Mouse (Mus musculus) macrophage (primary cell): ENCODE measurements around the gene Net1. TPM values are rescaled to one million over a fixed set of nuclear protein-coding genes. Genes with fewer than 3 reads are reported as not detected.

ENCODE experiments used
- H3K27ac ChIP-seq: fragments of 350-480 bp; formaldehyde crosslinking; 2 replicates; pipeline ENCODE4 v1.9.0; 2021
- H3K36me3 ChIP-seq: fragments of 350-480 bp; formaldehyde crosslinking; 2 replicates; pipeline ENCODE4 v1.9.0; 2021; ENCODE audit errors: inconsistent target
- H3K4me3 ChIP-seq: fragments of 350-480 bp; formaldehyde crosslinking; 2 replicates; pipeline ENCODE4 v1.9.0; 2021; ENCODE audit errors: inconsistent target
- H3K79me2 ChIP-seq: fragments of 350-480 bp; formaldehyde crosslinking; 2 replicates; pipeline ENCODE4 v1.9.0; 2021; ENCODE audit errors: inconsistent target
- WGBS: methylation state at CpG from one replicate; pipeline ENCODE4 v1.1.7; 2026; ENCODE audit warnings: inconsistent platforms; ENCODE audit not compliant: missing documents; 5-methylcytosine and 5-hydroxymethylcytosine counted together
- polyA plus RNA-seq: library from polyadenylated mRNA; stranded (reverse); fragments of 250-400 nt; gene quantifications from 3 replicates; pipeline ENCODE4 v1.2.4, GENCODE M21; 2018; ENCODE audit warnings: inconsistent platforms
- total RNA-seq, 78 experiments: library from RNA; depleted of rRNA; stranded (reverse); fragments of 250-400 nt; gene quantifications; 1 replicate in 9 of 78; 2 replicates in 24 of 78; 3 replicates in 43 of 78; 4 replicates in 2 of 78; pipeline ENCODE4 v1.2.4; 2018; ENCODE audit warnings: inconsistent platforms in 56 of 78

Gene Net1
- 1 to 10 TPM in 23 of 26 experiments, under 1 TPM in 3; 0.87 to 5.0 (median 2.9) TPM for total RNA-seq (2018; cell fraction: chromatin; rRNA removed)
- total RNA-seq (2018; cell fraction: cytosol; rRNA removed), result 1 to 10 TPM; 1.4 to 3.1 (median 2.3) TPM
- 1 to 10 TPM in 25 of 26 experiments, under 1 TPM in 1; 0.67 to 6.5 (median 3.0) TPM for total RNA-seq (2018; cell fraction: nucleus; rRNA removed)
- polyA plus RNA-seq, result 0.90 to 4.7 TPM (median 4.1 TPM) in 3 replicates

DNA sequence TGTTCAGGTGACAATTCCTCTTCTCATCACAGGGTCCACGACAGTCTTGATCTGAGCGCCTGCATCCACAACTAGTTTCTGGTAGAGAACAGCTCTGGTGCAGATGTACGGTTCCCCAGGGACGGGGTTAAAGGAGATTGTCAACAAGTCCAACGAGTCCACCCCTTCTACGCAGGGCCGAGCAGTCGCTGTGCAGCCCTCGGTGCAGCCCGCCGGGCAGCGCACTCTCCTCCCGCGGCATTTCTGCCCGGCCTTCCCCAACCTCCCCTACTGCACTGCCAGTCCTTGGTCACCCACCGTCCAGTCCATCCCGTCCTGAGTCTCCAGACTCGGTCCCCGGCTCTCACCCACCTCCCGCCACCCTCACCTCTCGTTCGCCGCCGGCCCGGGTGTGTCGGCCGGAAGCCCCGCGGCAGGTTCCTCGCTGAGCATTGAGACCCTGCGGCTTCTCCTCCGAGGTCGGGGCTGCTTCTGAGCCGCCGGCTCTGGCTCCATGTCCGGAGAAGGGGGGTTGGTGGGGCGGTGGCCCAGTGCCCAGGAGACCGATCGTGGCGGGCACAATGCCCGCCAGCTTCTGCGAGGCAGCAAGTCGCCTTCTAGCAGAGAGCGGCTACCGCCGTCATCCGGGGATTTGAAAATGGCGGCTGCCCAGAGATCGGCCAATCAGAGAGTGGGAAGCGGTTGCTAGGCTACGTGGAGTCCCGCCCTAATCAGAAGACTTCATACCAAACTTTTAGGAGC lies at the start of gene Net1, which contains the start of gene Tubal3:
Gene Net1, minus strand, starts transcription at position 650 of the 741 bp plus-strand sequence.
Gene Tubal3, plus strand, starts transcription at position 704 of the 741 bp plus-strand sequence.
- WGBS, result under 1% methylated on average over 49 of the region's 52 CpGs
- no peak within 1 kb of the TSS for H3K27ac ChIP-seq
- peak within 1 kb of the TSS; percentile 44 for H3K4me3 ChIP-seq
- H3K36me3 ChIP-seq, result no peaks in the 10 kb centered on the region
- H3K79me2 ChIP-seq, result 0 out of 2 replicates have a peak, but pooled peaks cover 6% of the 10 kb centered on the region

DNA sequence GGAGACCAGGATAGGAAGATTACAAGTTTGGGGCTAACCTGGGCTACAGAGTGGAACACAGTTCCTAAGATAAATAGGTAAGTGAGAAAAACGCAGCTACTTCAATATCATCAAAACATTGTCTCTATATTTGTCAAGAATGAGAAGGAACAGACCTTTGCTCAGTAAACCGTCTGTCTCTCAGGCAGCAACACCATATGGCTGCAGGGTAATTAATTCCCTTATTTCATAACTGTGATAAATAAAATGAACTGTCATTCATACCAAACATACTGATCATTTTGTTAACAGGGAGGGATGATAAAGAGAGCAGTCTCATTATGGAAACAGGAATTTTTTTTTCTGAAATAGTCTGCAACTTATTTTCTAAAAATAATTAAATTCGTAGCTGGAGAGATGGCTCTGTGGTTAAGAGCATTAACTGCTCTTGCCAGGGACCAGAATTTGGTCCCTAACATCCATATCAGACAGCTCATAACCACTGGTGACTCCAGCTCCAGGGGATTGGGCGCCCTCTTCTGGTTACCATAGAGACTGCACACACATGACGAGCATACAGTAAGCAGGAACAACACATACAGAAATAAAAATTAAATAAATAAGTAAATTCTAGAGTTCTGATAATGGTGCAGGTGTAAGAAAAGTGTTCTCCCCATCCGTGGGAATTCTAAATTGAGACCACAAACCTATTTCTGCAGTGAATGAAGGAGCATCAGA lies 33.3 kb upstream of the Net1 start:
- no peak overlapping the region for H3K4me3 ChIP-seq
- H3K27ac ChIP-seq, result no peak overlapping the region
- no peaks in the 10 kb centered on the region for H3K79me2 ChIP-seq
- H3K36me3 ChIP-seq, result no peaks in the 10 kb centered on the region
- 91% methylated on average over 6 of the region's 6 CpGs for WGBS

GRCm38 (mm10) chr13:3949477-3949876 lies 31.5 kb upstream of the Net1 start:
- WGBS, result 90% methylated on average over 4 of the region's 4 CpGs
- Histone ChIP-seq H3K4me3 (no peak overlapping the region), H3K36me3 (no peaks in the 10 kb centered on the region), H3K79me2 (no peaks in the 10 kb centered on the region), H3K27ac (no peak overlapping the region)

DNA sequence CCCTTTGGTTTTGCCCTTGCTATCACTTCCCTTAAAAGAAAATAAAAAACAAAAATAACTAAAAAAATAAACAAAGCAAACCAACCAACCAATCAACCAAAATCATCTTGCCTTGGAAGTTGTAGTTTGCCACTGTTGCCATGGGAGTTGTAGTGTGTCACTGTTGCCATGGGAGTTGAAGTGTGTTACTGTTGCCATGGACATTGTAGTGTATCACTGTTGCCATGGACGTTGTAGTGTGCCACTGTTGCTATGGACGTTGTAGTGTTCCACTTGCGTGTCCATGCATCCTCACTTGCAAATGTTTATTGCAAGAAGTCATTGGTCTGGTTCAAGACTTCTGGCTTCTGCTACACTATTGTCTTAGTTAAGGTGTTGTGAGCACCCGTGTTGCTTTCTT lies 29.2 kb upstream of the Net1 start:
- no peak overlapping the region for H3K27ac ChIP-seq
- H3K36me3 ChIP-seq, result no peaks in the 10 kb centered on the region
- H3K4me3 ChIP-seq, result no peak overlapping the region
- 94% methylated on average over 4 of the region's 4 CpGs for WGBS
- no peaks in the 10 kb centered on the region for H3K79me2 ChIP-seq

GRCm38 (mm10) chr13:3945249-3945648 lies 27.2 kb upstream of the Net1 start, which contains the start of gene Ucn3:
TSS of gene Ucn3 (minus strand) at chr13:3945349.
- WGBS, result 75% methylated on average over 2 of the region's 2 CpGs
- Histone ChIP-seq H3K36me3 (no peaks in the 10 kb centered on the region), H3K4me3 (no peak within 1 kb of the TSS), H3K27ac (no peak within 1 kb of the TSS), H3K79me2 (no peaks in the 10 kb centered on the region)

DNA sequence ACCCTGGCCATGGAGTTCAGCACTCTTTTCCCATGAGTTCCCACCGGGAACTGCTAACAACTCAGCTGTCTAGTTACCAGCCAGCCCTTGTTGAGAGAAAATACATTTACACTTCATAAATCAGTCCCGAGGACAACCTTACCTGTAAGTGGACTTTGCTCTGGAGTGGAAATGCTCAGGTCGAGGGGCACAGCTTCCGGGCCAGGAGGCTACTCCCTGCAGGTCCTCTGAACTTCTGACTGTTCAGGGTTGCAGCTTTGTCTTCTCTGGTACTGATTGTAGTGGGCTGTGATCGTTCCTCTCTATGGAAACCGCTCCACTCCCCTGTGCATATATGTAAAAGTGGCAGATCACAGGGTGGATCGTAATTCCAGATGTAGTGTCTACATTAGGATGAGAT lies 26.7 kb upstream of the Net1 start:
- WGBS, result 78% methylated on average over 7 of the region's 7 CpGs
- no peaks in the 10 kb centered on the region for H3K36me3 ChIP-seq
- no peak overlapping the region for H3K27ac ChIP-seq
- no peaks in the 10 kb centered on the region for H3K79me2 ChIP-seq
- no peak overlapping the region for H3K4me3 ChIP-seq

DNA sequence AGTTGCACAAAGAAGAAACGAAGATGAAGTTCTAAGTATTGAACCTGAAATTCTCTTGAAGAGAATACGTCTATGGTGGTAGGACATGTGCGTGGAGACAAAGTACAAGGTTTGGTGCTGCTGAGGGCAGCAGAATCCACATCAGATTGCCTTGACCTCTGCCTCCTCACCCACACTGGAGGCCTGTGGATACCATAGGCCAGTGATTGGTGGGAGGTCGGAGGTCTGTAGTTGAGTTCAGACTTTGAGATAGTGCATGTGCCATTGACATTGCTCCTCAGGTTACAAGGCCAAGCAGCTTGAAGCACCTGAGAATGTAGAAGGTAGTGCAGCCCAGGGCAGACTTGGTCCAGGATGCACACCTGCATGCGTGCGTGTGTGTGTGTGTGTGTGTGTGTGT lies 8.0 kb upstream of the Net1 start:
- Histone ChIP-seq H3K36me3 (no peaks in the 10 kb centered on the region), H3K4me3 (no peak overlapping the region), H3K79me2 (no peaks in the 10 kb centered on the region), H3K27ac (no peak overlapping the region)
- 95% methylated on average over 4 of the region's 6 CpGs for WGBS

- Histone ChIP-seq H3K36me3 (no peaks in the 10 kb centered on the region), H3K27ac (no peak overlapping the region), H3K79me2 (no peaks in the 10 kb centered on the region), H3K4me3 (no peak overlapping the region)
- WGBS, result 95% methylated on average over 6 of the region's 6 CpGs
Observed at GRCm38 (mm10) chr13:3925632-3926031, 7.6 kb upstream of the Net1 start.

GRCm38 (mm10) chr13:3924483-3924882 lies 6.5 kb upstream of the Net1 start:
- Histone ChIP-seq H3K4me3 (no peak overlapping the region), H3K27ac (no peak overlapping the region), H3K79me2 (no peaks in the 10 kb centered on the region), H3K36me3 (no peaks in the 10 kb centered on the region)
- WGBS, result 92% methylated on average over 5 of the region's 5 CpGs

- Histone ChIP-seq H3K36me3 (no peaks in the 10 kb centered on the region), H3K4me3 (no peak overlapping the region), H3K27ac (no peak overlapping the region), H3K79me2 (0 out of 2 replicates have a peak, but pooled peaks cover 6% of the 10 kb centered on the region)
- WGBS, result 96% methylated on average over 4 of the region's 4 CpGs
Observed at GRCm38 (mm10) chr13:3913504-3913903, 4.5 kb downstream of the Net1 start.

GRCm38 (mm10) chr13:3910356-3910755 lies 7.7 kb downstream of the Net1 start:
- no peaks in the 10 kb centered on the region for H3K36me3 ChIP-seq
- 93% methylated on average over 5 of the region's 5 CpGs for WGBS

GRCm38 (mm10) chr13:3908262-3908661 lies 9.8 kb downstream of the Net1 start:
- Histone ChIP-seq H3K4me3 (no peak overlapping the region), H3K36me3 (no peaks in the 10 kb centered on the region), H3K27ac (no peak overlapping the region), H3K79me2 (no peaks in the 10 kb centered on the region)
- WGBS, result 47% methylated on average over 4 of the region's 4 CpGs

More at GRCm38 (mm10) chr13:3910356-3910755, 7.7 kb downstream of the Net1 start:
- Histone ChIP-seq H3K4me3 (no peak overlapping the region), H3K27ac (no peak overlapping the region), H3K79me2 (no peaks in the 10 kb centered on the region)

DNA sequence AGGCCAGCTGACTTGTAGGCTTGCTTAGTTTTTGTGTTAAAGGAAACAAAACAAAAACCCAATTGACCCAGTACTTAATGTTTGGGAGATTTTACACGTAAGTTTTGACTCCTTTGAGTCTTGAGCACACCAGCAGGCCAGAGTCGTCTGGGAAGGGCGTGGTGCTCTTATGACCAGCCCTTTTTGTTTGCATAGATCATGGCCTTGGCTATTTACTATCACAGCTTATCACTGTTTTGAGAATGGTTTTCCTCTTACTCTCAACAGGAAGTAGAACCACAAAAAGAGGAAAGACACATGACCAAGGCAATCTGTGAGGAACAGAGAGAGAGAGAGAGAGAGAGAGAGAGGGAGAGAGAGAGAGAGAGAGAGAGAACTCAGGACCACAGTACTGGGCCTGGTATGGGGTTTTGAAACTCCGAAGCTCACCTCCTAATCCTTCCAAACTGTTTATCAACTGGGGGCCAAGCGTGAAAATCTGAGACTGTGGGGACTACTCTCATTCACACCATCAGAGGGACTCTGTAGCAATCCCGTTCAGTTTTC lies 10.8 kb downstream of the Net1 start:
- Histone ChIP-seq H3K79me2 (no peaks in the 10 kb centered on the region), H3K4me3 (no peak overlapping the region), H3K27ac (no peak overlapping the region), H3K36me3 (no peaks in the 10 kb centered on the region)
- WGBS, result 84% methylated on average over 6 of the region's 6 CpGs

- no peaks in the 10 kb centered on the region for H3K36me3 ChIP-seq
- 95% methylated on average over 9 of the region's 9 CpGs for WGBS
- no peak overlapping the region for H3K27ac ChIP-seq
- no peak overlapping the region for H3K4me3 ChIP-seq
- H3K79me2 ChIP-seq, result no peaks in the 10 kb centered on the region
Observed at GRCm38 (mm10) chr13:3899301-3899700, 18.7 kb downstream of the Net1 start.
